Mouse (Mus musculus) testis, adult 2 months (tissue): ENCODE measurements around the gene Klhl35.
"Not testable (repeated sequence)": the region's sequence is repeated elsewhere in the genome, so short reads cannot be mapped to it uniquely, and the experiment has no call there.

Experiments
- CTCF ChIP-seq: fragments of 200-500 bp; IDR thresholded peaks from 2 replicates; pipeline ENCODE4 v1.5.1; 2012; ENCODE audit warnings: low read depth, mild to moderate bottlenecking, inconsistent platforms, low read length, moderate library complexity; ENCODE audit not compliant: control insufficient read depth, insufficient read depth, insufficient replicate concordance
- POLR2A ChIP-seq: fragments of 200-500 bp; IDR thresholded peaks from 2 replicates; pipeline ENCODE4 v1.6.1; 2012; ENCODE audit warnings: low read depth, mild to moderate bottlenecking, inconsistent platforms, low read length, moderate library complexity; ENCODE audit not compliant: control insufficient read depth

- TF ChIP-seq CTCF, POLR2A: not testable (repeated sequence)
These were observed 42.4 kb downstream of the Klhl35 start for GRCm38 (mm10) chr7:99508187-99508586.
